Mouse (Mus musculus): Measurements from ENCODE around the gene Nr0b2. TPM values are rescaled to one million over a fixed set of nuclear protein-coding genes. Genes with fewer than 3 reads are reported as not detected.
A peak's percentile ranks its signal among the peaks of the same experiment; 100 is the strongest.

The Nr0b2 gene
- polyA plus RNA-seq, 1 experiment from 2014 or later: 10.4 TPM

GRCm38 (mm10) chr4:133569291-133570065 lies 16.3 kb downstream of the Nr0b2 start:
- ATAC-seq (ENCODE audit: insufficient read depth, low FRiP score, low read depth): no peak
- Histone ChIP-seq H3K36me3 (no peaks in the 10 kb centered on the region), H3K4me2 (no peak overlapping the region), H3K9me3 (no peaks in the 10 kb centered on the region), H3K27me3 (replicated peaks) (no peaks in the 10 kb centered on the region), H3K27ac (no peak overlapping the region), H3K4me3 (replicated peaks) (no peak overlapping the region), H3K9ac (no peak overlapping the region), H3K4me1 (no peaks in the 10 kb centered on the region)
- 69% methylated on average over 10 of the region's 10 CpGs for WGBS

GRCm38 (mm10) chr4:133570066-133570466 lies 16.9 kb downstream of the Nr0b2 start:
- Histone ChIP-seq H3K4me3 (replicated peaks) (no peak overlapping the region), H3K9me3 (no peaks in the 10 kb centered on the region), H3K27me3 (replicated peaks) (no peaks in the 10 kb centered on the region), H3K36me3 (no peaks in the 10 kb centered on the region), H3K27ac (no peak overlapping the region), H3K9ac (no peak overlapping the region), H3K4me1 (peaks cover 2% of the 10 kb centered on the region), H3K4me2 (peak overlapping the region; percentile 29; the same call in 1 of the 2 replicates)
- ATAC-seq (ENCODE audit: insufficient read depth, low FRiP score, low read depth): no peak
- 38% methylated on average over 10 of the region's 10 CpGs for WGBS

DNA sequence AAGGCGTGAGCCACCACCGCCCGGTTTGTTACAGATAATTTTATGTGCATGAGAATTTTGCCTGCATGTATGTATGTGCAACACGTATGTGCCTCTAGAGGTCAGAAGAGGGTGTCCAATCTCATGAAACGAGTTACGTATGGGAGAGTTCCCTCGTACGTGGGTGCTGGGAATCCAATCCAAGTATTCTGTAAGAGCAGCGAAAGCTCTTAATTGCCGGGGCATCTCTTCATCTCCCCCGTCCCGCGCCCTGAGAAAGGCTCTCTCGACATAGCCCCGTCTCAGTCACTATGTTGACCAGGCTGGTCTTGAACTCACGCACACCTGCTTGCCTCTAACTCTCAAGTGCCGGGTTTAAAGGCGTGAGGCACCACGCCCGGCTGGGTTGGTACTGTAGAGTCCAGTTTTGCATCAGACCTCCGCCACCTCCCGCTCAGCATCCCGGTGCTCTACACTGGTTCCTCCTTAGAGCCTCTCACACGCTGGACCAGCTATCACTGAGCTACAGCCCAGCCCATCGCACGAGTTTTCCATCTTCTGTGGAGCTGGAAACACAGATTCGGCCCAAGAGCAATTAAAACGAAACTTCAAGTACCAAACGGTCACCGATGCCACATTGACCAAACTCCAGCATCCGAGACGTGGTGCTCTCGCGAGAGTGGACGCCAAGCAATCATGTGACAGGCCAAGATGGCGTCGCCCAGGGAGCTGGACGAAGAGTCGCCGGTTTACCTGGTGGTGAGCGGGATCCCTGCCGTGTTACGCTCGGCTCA lies 21.1 kb downstream of the Nr0b2 start, which contains the start of gene Gpatch3:
Gene Gpatch3 (plus strand): TSS at position 676 of the 773 bp plus-strand sequence.
- peaks cover 8% of the 10 kb centered on the region for H3K4me1 ChIP-seq
- WGBS: 5% methylated on average over 44 of the region's 44 CpGs
- H3K9ac ChIP-seq: peak within 1 kb of the TSS; percentile 86
- peak within 1 kb of the TSS; percentile 81 for H3K27ac ChIP-seq
- H3K4me2 ChIP-seq: peak within 1 kb of the TSS; percentile 95
- H3K27me3 ChIP-seq (replicated peaks): no peaks in the 10 kb centered on the region
- H3K36me3 ChIP-seq: peaks cover 14% of the 10 kb centered on the region
- ATAC-seq (ENCODE audit: insufficient read depth, low FRiP score, low read depth): peak; percentile 75
- no peaks in the 10 kb centered on the region for H3K9me3 ChIP-seq
- H3K4me3 ChIP-seq (replicated peaks): peak within 1 kb of the TSS; percentile 96

GRCm38 (mm10) chr4:133574843-133575202 lies 21.6 kb downstream of the Nr0b2 start:
- no peaks in the 10 kb centered on the region for H3K9me3 ChIP-seq
- peaks cover 8% of the 10 kb centered on the region for H3K4me1 ChIP-seq
- peak overlapping the region; percentile 96 for H3K4me3 ChIP-seq (replicated peaks)
- H3K9ac ChIP-seq: peak overlapping the region; percentile 86
- peak overlapping the region; percentile 95 for H3K4me2 ChIP-seq
- H3K27ac ChIP-seq: 0 out of 2 replicates have a peak overlapping the region, but pooled peaks have one; percentile 42
- peaks cover 20% of the 10 kb centered on the region for H3K36me3 ChIP-seq
- ATAC-seq (ENCODE audit: insufficient read depth, low FRiP score, low read depth): no peak; the same call in 1 of the 2 replicates
- no peaks in the 10 kb centered on the region for H3K27me3 ChIP-seq (replicated peaks)
- WGBS: under 1% methylated on average over 41 of the region's 41 CpGs

DNA sequence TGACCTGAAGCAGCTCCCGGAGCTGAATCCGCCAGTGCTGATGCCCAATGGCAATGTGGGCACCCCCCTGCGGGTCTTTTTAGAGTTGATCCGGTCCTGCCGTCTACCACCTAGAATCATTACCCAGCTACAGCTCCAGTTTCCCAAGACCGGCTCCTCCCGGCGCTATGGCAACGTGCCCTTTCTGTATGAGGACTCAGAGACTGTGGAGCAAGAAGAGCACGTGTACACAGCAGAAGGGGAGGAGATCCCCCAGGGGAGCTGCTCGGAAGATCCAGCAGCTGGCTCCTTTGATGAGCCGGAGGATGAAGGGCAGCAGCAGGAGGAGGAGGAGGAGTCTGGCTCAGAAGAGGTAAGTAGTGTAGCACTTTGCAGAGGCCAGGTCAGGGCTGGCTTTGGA lies 24.8 kb downstream of the Nr0b2 start:
- no peak for ATAC-seq (ENCODE audit: insufficient read depth, low FRiP score, low read depth)
- WGBS: 79% methylated on average over 12 of the region's 12 CpGs
- Histone ChIP-seq H3K36me3 (peaks cover 32% of the 10 kb centered on the region), H3K4me1 (peaks cover 8% of the 10 kb centered on the region), H3K4me3 (replicated peaks) (no peak overlapping the region), H3K9me3 (no peaks in the 10 kb centered on the region), H3K27me3 (replicated peaks) (no peaks in the 10 kb centered on the region), H3K4me2 (no peak overlapping the region), H3K9ac (no peak overlapping the region), H3K27ac (no peak overlapping the region)

- Histone ChIP-seq H3K27ac (peak overlapping the region; percentile 75), H3K9me3 (no peaks in the 10 kb centered on the region), H3K36me3 (peaks cover 34% of the 10 kb centered on the region), H3K4me2 (peak overlapping the region; percentile 100), H3K9ac (peak overlapping the region; percentile 82), H3K4me3 (replicated peaks) (peak overlapping the region; percentile 94), H3K4me1 (peaks cover 10% of the 10 kb centered on the region), H3K27me3 (replicated peaks) (no peaks in the 10 kb centered on the region)
- 61% methylated on average over 6 of the region's 6 CpGs for WGBS
- ATAC-seq (ENCODE audit: insufficient read depth, low FRiP score, low read depth): peak; percentile 8; the same call in 1 of the 2 replicates
These were observed 30.5 kb downstream of the Nr0b2 start for GRCm38 (mm10) chr4:133583690-133584058.

DNA sequence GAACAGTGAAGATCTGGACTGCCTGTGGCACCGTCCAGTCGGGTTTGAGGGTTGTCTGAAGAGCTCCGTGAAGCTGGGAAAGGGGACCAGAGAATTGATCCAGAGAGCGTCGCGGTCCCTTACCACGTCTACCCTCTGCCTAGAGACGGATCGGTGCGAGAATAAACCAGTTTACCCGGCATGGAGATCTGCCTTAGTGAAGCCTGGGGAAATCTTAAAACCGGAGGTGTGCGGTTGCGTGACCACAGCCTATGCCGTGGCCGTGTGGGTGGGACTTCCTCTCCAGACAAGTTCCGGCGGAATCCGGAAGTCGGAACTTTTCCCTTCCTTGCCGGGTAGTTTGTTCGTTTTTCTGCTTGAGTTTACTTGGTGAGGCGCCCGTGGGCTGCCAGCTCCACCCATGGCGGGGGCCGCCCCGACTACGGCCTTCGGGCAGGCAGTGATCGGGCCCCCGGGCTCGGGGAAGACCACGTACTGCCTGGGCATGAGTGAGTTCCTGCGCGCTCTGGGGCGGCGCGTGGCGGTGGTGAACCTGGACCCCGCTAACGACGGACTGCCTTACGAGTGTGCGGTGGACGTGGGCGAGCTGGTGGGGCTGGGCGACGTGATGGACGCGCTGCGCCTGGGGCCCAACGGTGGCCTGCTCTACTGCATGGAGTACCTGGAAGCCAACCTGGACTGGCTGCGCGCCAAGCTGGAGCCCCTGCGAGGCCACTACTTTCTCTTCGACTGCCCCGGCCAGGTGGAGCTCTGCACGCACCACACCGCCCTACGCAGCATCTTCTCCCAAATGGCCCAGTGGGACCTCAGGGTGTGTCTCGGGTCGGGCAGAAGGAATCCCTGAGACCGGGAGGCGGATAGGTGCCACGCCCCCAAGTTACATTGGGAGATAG lies 31.1 kb downstream of the Nr0b2 start, which contains the start of gene Gpn2:
Gene Gpn2 (plus strand): TSS at position 304 of the 893 bp plus-strand sequence.
- Histone ChIP-seq H3K27ac (peak within 1 kb of the TSS; percentile 75), H3K4me1 (peaks cover 10% of the 10 kb centered on the region), H3K36me3 (peaks cover 35% of the 10 kb centered on the region), H3K4me3 (replicated peaks) (peak within 1 kb of the TSS; percentile 94), H3K9ac (peak within 1 kb of the TSS; percentile 82), H3K27me3 (replicated peaks) (no peaks in the 10 kb centered on the region), H3K9me3 (no peaks in the 10 kb centered on the region), H3K4me2 (peak within 1 kb of the TSS; percentile 100)
- peak; percentile 83 for ATAC-seq (ENCODE audit: insufficient read depth, low FRiP score, low read depth)
- 1% methylated on average over 65 of the region's 65 CpGs for WGBS

DNA sequence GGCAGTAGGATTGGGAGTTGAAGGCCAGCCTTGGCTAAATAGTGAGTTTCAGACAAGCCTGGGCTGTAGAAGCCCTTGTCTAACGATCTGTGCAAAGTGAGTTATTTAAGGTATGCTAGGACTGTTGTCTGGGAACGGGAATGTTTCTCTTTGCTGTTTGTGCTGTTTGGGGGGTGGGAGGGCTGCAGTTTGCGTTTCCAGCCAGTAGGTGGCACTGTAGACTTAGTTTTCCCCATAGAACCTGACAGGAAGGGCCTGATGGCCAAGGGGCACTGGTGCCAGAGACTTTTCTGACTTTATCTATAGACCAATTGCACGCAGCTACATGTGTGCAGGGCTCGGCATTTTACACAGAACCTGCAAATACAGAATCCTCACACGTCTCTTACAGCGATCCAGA lies 39.4 kb downstream of the Nr0b2 start:
- 0 out of 2 replicates have a peak, but pooled peaks cover 3% of the 10 kb centered on the region for H3K4me1 ChIP-seq
- H3K27me3 ChIP-seq (replicated peaks): no peaks in the 10 kb centered on the region
- H3K4me3 ChIP-seq (replicated peaks): no peak overlapping the region
- H3K9ac ChIP-seq: no peak overlapping the region
- ATAC-seq (ENCODE audit: insufficient read depth, low FRiP score, low read depth): no peak
- H3K9me3 ChIP-seq: no peaks in the 10 kb centered on the region
- H3K36me3 ChIP-seq: peaks cover 21% of the 10 kb centered on the region
- H3K27ac ChIP-seq: peak overlapping the region; percentile 27; the same call in 1 of the 2 replicates
- WGBS: 27% methylated on average over 7 of the region's 7 CpGs
- no peak overlapping the region for H3K4me2 ChIP-seq

- Histone ChIP-seq H3K4me2 (no peak overlapping the region), H3K4me1 (peaks cover 12% of the 10 kb centered on the region; the same call in 1 of the 2 replicates), H3K9ac (no peak overlapping the region), H3K4me3 (replicated peaks) (no peak overlapping the region), H3K36me3 (peaks cover 4% of the 10 kb centered on the region; the same call in 1 of the 2 replicates), H3K9me3 (no peaks in the 10 kb centered on the region), H3K27ac (no peak overlapping the region), H3K27me3 (replicated peaks) (peaks cover 5% of the 10 kb centered on the region)
- no peak for ATAC-seq (ENCODE audit: insufficient read depth, low FRiP score, low read depth)
- WGBS: 63% methylated on average over 7 of the region's 7 CpGs
These were observed 42.4 kb downstream of the Nr0b2 start for GRCm38 (mm10) chr4:133595538-133595937.

GRCm38 (mm10) chr4:133596084-133596483 lies 42.9 kb downstream of the Nr0b2 start:
- peaks cover 5% of the 10 kb centered on the region for H3K27me3 ChIP-seq (replicated peaks)
- no peak overlapping the region for H3K4me2 ChIP-seq
- peaks cover 12% of the 10 kb centered on the region; the same call in 1 of the 2 replicates for H3K4me1 ChIP-seq
- WGBS: 76% methylated on average over 6 of the region's 6 CpGs
- no peak overlapping the region for H3K27ac ChIP-seq
- H3K9ac ChIP-seq: no peak overlapping the region
- H3K9me3 ChIP-seq: no peaks in the 10 kb centered on the region
- no peak for ATAC-seq (ENCODE audit: insufficient read depth, low FRiP score, low read depth)
- H3K4me3 ChIP-seq (replicated peaks): no peak overlapping the region
- H3K36me3 ChIP-seq: peaks cover 2% of the 10 kb centered on the region; the same call in 1 of the 2 replicates

GRCm38 (mm10) chr4:133598616-133599015 lies 45.4 kb downstream of the Nr0b2 start:
- Histone ChIP-seq H3K27me3 (replicated peaks) (peaks cover 15% of the 10 kb centered on the region), H3K4me3 (replicated peaks) (peak overlapping the region; percentile 54; the same call in 1 of the 2 replicates), H3K9me3 (no peaks in the 10 kb centered on the region), H3K9ac (no peak overlapping the region), H3K36me3 (no peaks in the 10 kb centered on the region), H3K4me1 (peaks cover 15% of the 10 kb centered on the region), H3K27ac (peak overlapping the region; percentile 90), H3K4me2 (peak overlapping the region; percentile 78)
- peak; percentile 27; the same call in 1 of the 2 replicates for ATAC-seq (ENCODE audit: insufficient read depth, low FRiP score, low read depth)
- 32% methylated on average over 4 of the region's 4 CpGs for WGBS

All from stomach, embryonic 15.5 days (tissue).